1 mouse cellular context compared by ENCODE assay signal in genomic region chr6:134792141-134793045, GRCm38 (mm10).
TF ChIP-seq lines count a peak whose summit lies in the region.

Dusp16 (minus strand) TSS chr6:134792625.

TF ChIP-seq in CH12.LX, 34 proteins besides CTCF, POLR2A, EP300 and RAD21 (continued from another document):
- TF ChIP-seq ZC3H11A (IDR thresholded peaks at IDR 0.05; ENCODE audit: low read depth, low read length) = no peak
- TF ChIP-seq MAZ (IDR thresholded peaks at IDR 0.05; ENCODE audit: low read depth, low read length) = peak; percentile 91
- peak; percentile 53; the same call in 1 of the 2 replicates for TF ChIP-seq TCF12 (IDR thresholded peaks at IDR 0.05; ENCODE audit: low read depth, low read length)
- TF ChIP-seq KAT2A (IDR thresholded peaks at IDR 0.05; ENCODE audit: insufficient replicate concordance, low read length) = 0 out of 2 replicates have a peak, but pooled peaks have one; percentile 55
- no peak for TF ChIP-seq PAX5 (IDR thresholded peaks at IDR 0.05; ENCODE audit: low read length)
- 0 out of 2 replicates have a peak, but pooled peaks have one; percentile 37 for TF ChIP-seq NELFE (IDR thresholded peaks at IDR 0.05; ENCODE audit: low read depth, low read length)
- TF ChIP-seq BHLHE40 (IDR thresholded peaks at IDR 0.05; ENCODE audit: low read depth, low read length) = peak; percentile 32; the same call in 1 of the 2 replicates
- 0 out of 2 replicates have a peak, but pooled peaks have one; percentile 30 for TF ChIP-seq ELF1 (IDR thresholded peaks at IDR 0.05; ENCODE audit: low read depth, low read length)
- TF ChIP-seq ZMIZ1 (IDR thresholded peaks at IDR 0.05; ENCODE audit: low read depth, low read length) = 0 out of 2 replicates have a peak, but pooled peaks have one; percentile 29
- TF ChIP-seq HCFC1 (IDR thresholded peaks at IDR 0.05; ENCODE audit: low read depth, low read length) = peak; percentile 49; the same call in 1 of the 2 replicates
